Mouse (Mus musculus) thymus, adult 2 months (tissue): ENCODE results near the gene Fam189a1.

Experiments used
- CTCF ChIP-seq: fragments of 200-500 bp; IDR thresholded peaks from 2 replicates; pipeline ENCODE4 v1.5.1; 2012; ENCODE audit warnings: mild to moderate bottlenecking, control low read depth, low read length, moderate library complexity, borderline replicate concordance; ENCODE audit not compliant: control insufficient read depth, poor library complexity, insufficient read depth; ENCODE audit errors: extremely low read depth
- POLR2A ChIP-seq: fragments of 200-500 bp; IDR thresholded peaks from 2 replicates; pipeline ENCODE4 v1.6.1; 2012; ENCODE audit warnings: mild to moderate bottlenecking, low read length, control low read depth, moderate library complexity; ENCODE audit not compliant: control insufficient read depth, poor library complexity, insufficient read depth; ENCODE audit errors: extremely low read depth

DNA sequence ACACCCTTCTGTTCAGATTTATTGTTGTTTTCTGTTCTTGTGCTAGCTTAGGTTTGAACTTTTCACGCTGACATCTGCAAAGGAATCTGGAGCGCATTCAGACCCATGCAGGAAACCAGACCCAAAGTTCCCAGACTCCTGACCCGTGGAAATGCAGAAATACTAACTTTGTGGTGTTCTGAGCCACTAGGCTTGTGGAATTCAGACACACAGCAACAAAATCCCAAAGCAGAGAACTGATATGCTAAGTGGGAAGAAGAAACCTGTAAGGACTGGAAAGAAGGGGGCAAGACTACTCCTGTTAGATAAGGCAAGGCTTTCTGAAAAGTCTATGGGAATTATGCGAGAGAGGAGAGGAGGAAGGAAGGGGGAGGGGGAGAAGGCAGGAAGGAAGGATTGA, 167.0 kb downstream of the Fam189a1 start:
- no peak for TF ChIP-seq POLR2A
- TF ChIP-seq CTCF = no peak
